Mouse (Mus musculus) brain, embryonic 14.5 days (tissue): Measurements from ENCODE around the gene Serpinb6a.

Experiments
- CTCF ChIP-seq: fragments of 200-500 bp; IDR thresholded peaks from 2 replicates; pipeline ENCODE4 v1.5.1; 2012; ENCODE audit warnings: inconsistent platforms, mild to moderate bottlenecking, moderate library complexity, borderline replicate concordance; ENCODE audit not compliant: insufficient read depth, insufficient read length; ENCODE audit errors: extremely low read depth
- POLR2A ChIP-seq: fragments of 200-500 bp; IDR thresholded peaks from 2 replicates; pipeline ENCODE4 v1.6.1; 2012; ENCODE audit warnings: mild to moderate bottlenecking, inconsistent platforms, borderline replicate concordance; ENCODE audit not compliant: poor library complexity, insufficient read depth, insufficient read length, severe bottlenecking; ENCODE audit errors: extremely low read depth

- TF ChIP-seq POLR2A (0 out of 2 replicates have a peak, but pooled peaks have one; percentile 7), CTCF (peak; percentile 49; the same call in 1 of the 2 replicates)
Observed at GRCm38 (mm10) chr13:33964206-33965046, 38.2 kb downstream of the Serpinb6a start, which contains the start of gene Nqo2.
